Mouse (Mus musculus): Measurements from ENCODE around the gene Gpank1.

DNA sequence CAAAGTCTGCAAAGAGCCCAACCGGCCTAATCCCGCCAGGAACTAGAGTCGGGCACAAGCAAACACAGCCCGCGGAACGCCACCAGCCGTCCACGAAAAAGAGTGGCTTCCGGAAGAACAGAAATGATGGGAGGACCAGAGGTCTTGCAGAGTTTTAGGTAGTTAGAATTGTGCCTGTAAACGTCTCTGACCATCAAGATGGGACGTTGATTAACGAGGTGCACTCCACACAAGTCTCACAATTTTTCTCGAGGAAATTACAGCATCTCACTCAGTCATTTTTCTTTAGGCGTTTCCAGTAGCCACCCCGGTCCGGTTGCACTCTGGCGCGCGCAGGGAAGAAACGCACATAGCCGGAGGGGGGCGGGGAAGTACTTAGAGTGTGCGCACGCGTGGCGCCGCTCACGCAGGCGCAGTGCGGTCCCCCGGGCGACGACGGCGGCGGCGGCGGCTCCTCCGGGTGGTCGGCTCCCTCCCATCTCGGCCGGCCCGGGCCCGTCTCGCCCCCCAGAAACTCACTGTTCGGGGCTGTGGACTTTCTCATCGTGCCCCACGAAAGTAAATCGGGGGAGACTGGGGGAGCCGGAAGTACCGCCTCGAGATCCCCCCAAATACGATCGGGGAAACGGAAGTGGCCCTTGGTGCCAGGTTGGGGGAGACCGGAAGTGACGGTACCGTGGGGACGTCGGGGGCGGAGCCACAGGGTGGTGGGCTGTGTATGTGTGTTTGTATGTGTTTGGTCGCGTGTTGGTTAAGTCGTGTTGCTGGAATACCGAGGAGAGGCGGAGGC lies 13.7 kb downstream of the Gpank1 start, which contains the start of gene Bag6:
- TF ChIP-seq POLR2A (IDR thresholded peaks at IDR 0.05; ENCODE audit: low read depth, low read length) (no peak; the same call in 1 of the 2 replicates), CTCF (IDR thresholded peaks at IDR 0.05; ENCODE audit: extremely low read depth, insufficient read depth, insufficient read length, insufficient replicate concordance) (no peak)
